Mouse (Mus musculus): ENCODE measurements around the gene Oxsr1. TPM values are rescaled to one million over a fixed set of nuclear protein-coding genes. Genes with fewer than 3 reads are reported as not detected.

Gene Oxsr1
- polyA plus RNA-seq, 1 experiment from 2014 or later = 11.7 TPM

DNA sequence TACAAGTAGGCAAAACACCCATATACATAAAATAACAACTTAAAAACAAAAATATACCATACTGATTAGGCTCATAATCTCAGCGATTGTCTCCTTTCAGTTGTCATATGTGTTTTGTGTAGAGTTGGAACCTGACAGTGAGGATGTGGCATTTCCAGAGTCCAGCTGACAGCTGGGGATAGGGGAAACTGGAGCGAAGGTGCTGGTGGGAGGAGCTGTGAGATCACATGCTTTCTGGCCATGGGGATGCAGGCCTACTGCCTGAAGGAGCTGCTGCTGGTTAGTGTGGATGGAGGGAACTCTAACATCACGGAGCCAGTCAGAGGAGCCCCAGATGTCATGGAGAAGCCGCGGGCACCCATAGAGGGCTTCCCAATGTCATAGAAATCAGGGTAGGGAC, 116.5 kb downstream of the Oxsr1 start:
- 90% methylated on average over 5 of the region's 5 CpGs for WGBS
- H3K9ac ChIP-seq (ENCODE audit: low read length) = no peak overlapping the region
- H3K9me3 ChIP-seq (replicated peaks; ENCODE audit: control insufficient read depth, low read length) = no peaks in the 10 kb centered on the region
- ATAC-seq (ENCODE audit: insufficient read depth, low FRiP score) = no peak
- H3K4me2 ChIP-seq (ENCODE audit: low read depth, low read length) = no peak overlapping the region
- no peaks in the 10 kb centered on the region for H3K27me3 ChIP-seq (ENCODE audit: control insufficient read depth, insufficient read depth, low read length)
- H3K36me3 ChIP-seq (ENCODE audit: control insufficient read depth, insufficient read depth, low read length) = no peaks in the 10 kb centered on the region
- no peak overlapping the region for H3K4me3 ChIP-seq (replicated peaks; ENCODE audit: low read length)
- H3K4me1 ChIP-seq (ENCODE audit: control insufficient read depth, insufficient read depth, low read length) = no peaks in the 10 kb centered on the region
- H3K27ac ChIP-seq (ENCODE audit: low read length) = no peak overlapping the region

- Histone ChIP-seq H3K4me1 (ENCODE audit: control insufficient read depth, insufficient read depth, low read length) (no peaks in the 10 kb centered on the region), H3K9ac (ENCODE audit: low read length) (no peak overlapping the region), H3K36me3 (ENCODE audit: control insufficient read depth, insufficient read depth, low read length) (no peaks in the 10 kb centered on the region), H3K27ac (ENCODE audit: low read length) (no peak overlapping the region), H3K4me3 (replicated peaks; ENCODE audit: low read length) (no peak overlapping the region), H3K4me2 (ENCODE audit: low read depth, low read length) (no peak overlapping the region), H3K9me3 (replicated peaks; ENCODE audit: control insufficient read depth, low read length) (no peaks in the 10 kb centered on the region), H3K27me3 (ENCODE audit: control insufficient read depth, insufficient read depth, low read length) (no peaks in the 10 kb centered on the region)
- no peak for ATAC-seq (ENCODE audit: insufficient read depth, low FRiP score)
- WGBS = 97% methylated on average over 9 of the region's 9 CpGs
These were observed 118.6 kb downstream of the Oxsr1 start for GRCm38 (mm10) chr9:119203617-119204016.

DNA sequence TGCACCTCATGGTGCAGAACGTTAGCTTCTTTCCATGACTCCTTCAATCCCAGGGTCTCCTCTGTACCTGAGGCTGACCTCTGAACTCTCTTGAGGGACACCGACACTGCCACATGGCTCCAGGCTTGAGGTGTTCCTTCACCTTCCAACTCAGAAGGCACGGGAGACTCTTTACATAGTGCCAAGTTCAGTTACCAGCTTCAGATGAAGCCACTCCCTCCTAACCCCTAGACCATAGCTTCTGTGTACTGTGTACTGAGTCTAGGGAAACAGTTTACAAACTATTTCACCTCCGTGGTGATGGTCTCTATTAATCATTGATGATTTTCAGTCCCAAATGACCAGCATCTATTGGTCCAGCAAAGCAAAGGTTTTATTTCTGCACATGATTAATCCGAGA, 120.6 kb downstream of the Oxsr1 start:
- Histone ChIP-seq H3K9me3 (replicated peaks; ENCODE audit: control insufficient read depth, low read length) (no peaks in the 10 kb centered on the region), H3K4me2 (ENCODE audit: low read depth, low read length) (no peak overlapping the region), H3K36me3 (ENCODE audit: control insufficient read depth, insufficient read depth, low read length) (no peaks in the 10 kb centered on the region), H3K4me1 (ENCODE audit: control insufficient read depth, insufficient read depth, low read length) (no peaks in the 10 kb centered on the region), H3K27me3 (ENCODE audit: control insufficient read depth, insufficient read depth, low read length) (no peaks in the 10 kb centered on the region), H3K27ac (ENCODE audit: low read length) (no peak overlapping the region), H3K9ac (ENCODE audit: low read length) (no peak overlapping the region), H3K4me3 (replicated peaks; ENCODE audit: low read length) (no peak overlapping the region)
- no peak for ATAC-seq (ENCODE audit: insufficient read depth, low FRiP score)
- WGBS = 78% methylated on average over 5 of the region's 5 CpGs

- no peak overlapping the region for H3K27ac ChIP-seq (ENCODE audit: low read length)
- no peaks in the 10 kb centered on the region for H3K4me1 ChIP-seq (ENCODE audit: control insufficient read depth, insufficient read depth, low read length)
- no peak for ATAC-seq (ENCODE audit: insufficient read depth, low FRiP score)
- H3K4me2 ChIP-seq (ENCODE audit: low read depth, low read length) = no peak overlapping the region
- WGBS = 74% methylated on average over 10 of the region's 10 CpGs
- no peak overlapping the region for H3K9ac ChIP-seq (ENCODE audit: low read length)
- H3K9me3 ChIP-seq (replicated peaks; ENCODE audit: control insufficient read depth, low read length) = no peaks in the 10 kb centered on the region
- H3K27me3 ChIP-seq (ENCODE audit: control insufficient read depth, insufficient read depth, low read length) = no peaks in the 10 kb centered on the region
- no peak overlapping the region for H3K4me3 ChIP-seq (replicated peaks; ENCODE audit: low read length)
- H3K36me3 ChIP-seq (ENCODE audit: control insufficient read depth, insufficient read depth, low read length) = no peaks in the 10 kb centered on the region
These were observed 122.9 kb downstream of the Oxsr1 start for GRCm38 (mm10) chr9:119199151-119199861.

DNA sequence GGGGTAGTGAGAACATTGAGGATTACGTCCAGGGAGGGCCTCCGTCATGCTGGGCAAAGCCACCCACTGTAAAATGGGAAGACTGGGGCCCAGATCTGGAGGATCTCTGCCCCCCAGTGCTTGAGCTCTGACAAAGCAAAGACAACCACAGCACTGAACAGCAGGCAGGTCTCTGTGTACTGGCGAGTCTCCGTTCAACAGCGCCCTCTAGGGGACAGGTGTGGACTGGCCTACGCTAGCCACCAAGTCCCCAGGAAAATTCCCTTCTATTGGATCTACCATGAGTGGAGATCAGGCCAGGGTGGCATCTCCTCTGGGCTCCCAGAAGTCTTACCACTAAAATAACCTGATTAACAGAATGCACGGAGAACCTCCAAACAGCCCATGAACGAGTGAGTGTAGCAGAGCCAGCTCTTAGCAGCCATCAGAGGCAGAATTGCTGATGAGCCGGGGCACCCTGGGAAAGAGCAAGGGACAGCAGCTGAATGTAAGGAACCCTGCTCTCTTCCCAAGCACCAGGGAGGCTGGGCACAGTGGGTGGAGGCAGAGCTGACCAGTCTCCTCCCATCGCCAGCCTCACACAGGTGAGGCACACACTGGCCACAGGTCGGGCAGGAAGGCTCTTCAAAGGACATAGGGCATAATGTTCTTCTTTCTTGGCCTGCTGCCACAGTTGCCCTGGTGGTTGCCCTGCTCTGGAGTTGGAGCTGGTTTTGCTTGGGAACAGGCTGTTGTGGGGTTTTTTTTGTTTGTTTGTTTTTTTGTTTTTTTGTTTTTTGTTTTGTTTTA, 129.8 kb downstream of the Oxsr1 start:
- H3K9ac ChIP-seq (ENCODE audit: low read length) = no peak overlapping the region
- peak; percentile 58; the same call in 1 of the 2 replicates for ATAC-seq (ENCODE audit: insufficient read depth, low FRiP score)
- H3K9me3 ChIP-seq (replicated peaks; ENCODE audit: control insufficient read depth, low read length) = no peaks in the 10 kb centered on the region
- H3K4me3 ChIP-seq (replicated peaks; ENCODE audit: low read length) = no peak overlapping the region
- WGBS = 35% methylated on average over 11 of the region's 11 CpGs
- no peaks in the 10 kb centered on the region for H3K27me3 ChIP-seq (ENCODE audit: control insufficient read depth, insufficient read depth, low read length)
- H3K4me2 ChIP-seq (ENCODE audit: low read depth, low read length) = no peak overlapping the region
- no peak overlapping the region for H3K27ac ChIP-seq (ENCODE audit: low read length)
- no peaks in the 10 kb centered on the region for H3K4me1 ChIP-seq (ENCODE audit: control insufficient read depth, insufficient read depth, low read length)
- no peaks in the 10 kb centered on the region for H3K36me3 ChIP-seq (ENCODE audit: control insufficient read depth, insufficient read depth, low read length)

Other genes starting within 250 kb of the Oxsr1 start
- 75.9 and 92.4 TPM in 2 replicates for gene Plcd1, start 228.9 kb downstream of the Oxsr1 start, polyA plus RNA-seq (2015; fragmentation: Nextera tagmentation; extraction: Ambion mirVana)
- 0.71 and 0.77 TPM in 2 replicates for gene Dlec1, start 219.9 kb downstream of the Oxsr1 start, polyA plus RNA-seq (2015; fragmentation: Nextera tagmentation; extraction: Ambion mirVana)
- gene Acaa1b, start 165.3 kb downstream of the Oxsr1 start, polyA plus RNA-seq (2015; fragmentation: Nextera tagmentation; extraction: Ambion mirVana) = 1.7 and 2.3 TPM in 2 replicates
- not detected in 2 replicates for gene Gm47289, start 163.3 kb downstream of the Oxsr1 start, polyA plus RNA-seq (2015; fragmentation: Nextera tagmentation; extraction: Ambion mirVana)
- gene Slc22a13, start 113.3 kb downstream of the Oxsr1 start, polyA plus RNA-seq (2015; fragmentation: Nextera tagmentation; extraction: Ambion mirVana) = not detected in 2 replicates
- 131 and 139 TPM in 2 replicates for gene Acaa1a, start 17.2 kb upstream of the Oxsr1 start, polyA plus RNA-seq (2015; fragmentation: Nextera tagmentation; extraction: Ambion mirVana)
- 43.2 and 46.7 TPM in 2 replicates for gene Myd88, start 19.0 kb upstream of the Oxsr1 start, polyA plus RNA-seq (2015; fragmentation: Nextera tagmentation; extraction: Ambion mirVana)
- 7.0 and 8.5 TPM in 2 replicates for gene Xylb, start 35.0 kb upstream of the Oxsr1 start, polyA plus RNA-seq (2015; fragmentation: Nextera tagmentation; extraction: Ambion mirVana)
- gene Slc22a14, start 43.1 kb upstream of the Oxsr1 start, polyA plus RNA-seq (2015; fragmentation: Nextera tagmentation; extraction: Ambion mirVana) = not detected in 2 replicates
- gene Acvr2b, start 79.7 kb upstream of the Oxsr1 start, polyA plus RNA-seq (2015; fragmentation: Nextera tagmentation; extraction: Ambion mirVana) = 5.9 and 6.8 TPM in 2 replicates
- 21.5 and 23.2 TPM in 2 replicates for gene Exog, start 122.5 kb upstream of the Oxsr1 start, polyA plus RNA-seq (2015; fragmentation: Nextera tagmentation; extraction: Ambion mirVana)